Mouse (Mus musculus) thymus, postnatal 36 days (tissue): ENCODE results near the gene Hspa8.
A peak's percentile ranks its signal among the peaks of the same experiment; 100 is the strongest.

Experiments used
- DNase-seq, 2 experiments: peaks; one replicate each; pipeline ENCODE4 v3.0.0; 2022; ENCODE audit warnings: mixed read lengths in 2 of 2

Gene Hspa8

DNA sequence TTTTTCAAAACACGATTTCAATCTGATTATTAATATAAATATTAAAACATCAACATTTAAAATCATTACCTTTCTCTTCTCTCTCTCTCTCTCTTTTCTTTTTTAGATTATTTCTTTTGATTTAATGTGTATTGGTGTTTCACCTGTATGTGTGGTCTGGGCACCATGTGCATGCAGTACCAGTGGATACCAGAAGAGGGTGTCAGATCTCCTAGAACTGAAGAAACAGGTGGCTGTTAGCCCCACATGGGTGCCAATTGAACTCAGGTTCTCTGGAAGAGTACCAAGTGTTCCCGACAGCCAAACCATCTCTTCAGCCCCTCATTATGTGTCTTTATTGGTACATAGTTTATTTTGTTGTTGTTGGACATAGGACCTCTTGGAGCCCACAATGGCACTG lies 11.1 kb downstream of the Hspa8 start:
- DNase-seq = peak; percentile 20 to 36

DNA sequence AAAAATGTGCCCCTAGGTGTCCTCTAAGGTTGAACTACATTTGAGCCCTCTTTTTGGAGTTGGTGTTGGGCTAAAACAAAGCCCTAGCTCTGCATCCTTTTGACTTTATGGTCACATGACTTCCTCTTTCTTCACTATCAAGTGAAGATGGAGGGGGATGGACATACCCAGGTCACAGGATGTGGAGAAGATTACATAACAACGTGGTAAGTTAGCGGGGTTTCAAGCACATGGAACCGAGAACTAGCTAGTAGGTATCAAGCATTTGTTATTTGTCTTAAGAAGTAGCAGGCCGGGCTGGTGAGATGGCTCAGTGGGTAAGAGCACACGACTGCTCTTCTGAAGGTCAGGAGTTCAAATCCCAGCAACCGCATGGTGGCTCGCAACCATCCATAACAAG lies 13.3 kb downstream of the Hspa8 start:
- DNase-seq = no peak

DNA sequence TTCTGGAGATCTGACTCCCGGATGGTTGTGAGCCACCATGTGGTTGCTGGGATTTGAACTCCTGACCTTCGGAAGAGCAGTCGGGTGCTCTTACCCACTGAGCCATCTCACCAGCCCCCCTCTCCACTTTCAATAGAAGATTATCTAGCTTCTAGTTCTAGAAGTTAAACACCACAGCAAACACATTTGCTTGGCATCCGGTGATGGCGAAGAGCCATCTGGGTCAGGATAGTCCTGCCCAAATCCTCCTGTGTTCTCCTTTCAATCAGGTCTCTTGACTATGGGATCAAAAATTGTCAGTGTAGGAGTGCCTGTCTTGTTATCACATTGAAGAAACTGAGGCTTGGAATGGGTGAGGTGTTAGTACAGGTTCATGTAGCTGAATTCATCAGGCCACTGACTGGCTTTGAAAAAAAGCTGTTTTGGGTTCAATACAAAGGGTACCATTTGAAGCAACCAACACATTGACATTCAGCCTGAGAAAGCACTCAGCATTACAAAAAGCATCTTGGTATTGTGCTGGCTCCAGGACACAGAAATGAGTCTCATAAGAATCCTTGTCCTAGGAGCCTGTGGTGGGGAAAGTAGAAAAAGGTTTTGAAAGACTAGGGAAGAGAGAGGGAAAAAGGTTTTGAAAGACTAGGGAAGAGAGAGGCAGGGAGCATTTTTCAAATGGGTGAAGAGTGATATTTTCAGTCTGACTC lies 16.7 kb downstream of the Hspa8 start:
- DNase-seq = no peak

DNA sequence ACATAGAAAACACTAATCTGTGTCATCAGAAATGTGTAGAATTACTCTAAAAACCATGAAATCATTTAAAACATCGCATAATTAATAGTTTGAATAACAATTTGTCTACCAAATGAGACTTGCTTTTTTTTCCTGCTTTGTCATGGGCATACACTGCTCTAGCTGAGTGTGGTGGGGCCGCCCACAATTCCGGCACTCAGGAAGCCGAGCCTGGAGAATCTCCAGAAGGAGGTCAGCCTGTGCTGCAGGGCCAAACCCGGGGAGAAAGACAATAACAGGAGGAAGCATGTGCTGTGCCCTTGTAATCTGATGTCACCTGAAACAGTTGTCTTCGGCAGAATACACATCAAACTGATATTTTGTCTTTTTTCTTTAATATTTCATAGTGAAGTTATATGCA lies 24.8 kb downstream of the Hspa8 start:
- no peak for DNase-seq

DNA sequence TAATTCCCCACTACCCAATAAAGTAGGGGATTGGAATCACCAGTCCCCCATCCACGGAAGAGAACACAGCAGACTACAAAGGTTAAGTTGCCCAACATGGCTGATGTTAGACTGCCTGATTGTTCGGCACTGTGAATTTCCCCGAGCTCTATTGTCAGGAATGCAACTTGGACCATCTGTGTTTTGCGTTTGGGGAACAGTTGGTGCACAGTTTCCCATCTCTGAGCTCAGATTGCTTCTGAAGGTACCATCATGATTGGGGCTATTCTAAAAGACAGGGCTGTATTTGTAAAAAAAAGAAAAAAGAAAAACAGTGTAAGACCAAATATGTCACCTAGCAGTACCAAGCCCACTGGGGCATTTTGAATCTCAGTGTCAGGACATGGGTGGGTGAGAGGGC lies 26.6 kb downstream of the Hspa8 start:
- DNase-seq = no peak

DNA sequence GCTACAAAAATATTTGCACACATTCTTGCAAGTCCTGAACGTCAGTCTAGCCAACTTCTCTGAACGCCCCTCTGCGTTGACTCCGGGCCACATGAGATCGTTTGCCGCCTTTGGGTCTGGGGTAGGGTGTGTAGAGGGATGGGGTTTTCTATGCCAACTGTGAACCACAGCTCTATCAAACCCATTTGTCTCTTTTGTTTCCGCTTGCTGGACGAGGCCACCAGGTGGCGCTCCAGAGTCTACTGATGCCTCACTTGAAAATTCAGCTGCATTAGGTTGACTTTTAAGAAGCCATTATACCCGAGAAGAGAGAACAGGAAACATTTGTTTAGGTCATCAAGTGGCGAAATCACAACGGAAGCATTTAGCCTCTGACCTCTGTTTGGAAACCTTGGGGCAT lies 33.8 kb downstream of the Hspa8 start:
- peak; percentile 53 to 65 for DNase-seq

DNA sequence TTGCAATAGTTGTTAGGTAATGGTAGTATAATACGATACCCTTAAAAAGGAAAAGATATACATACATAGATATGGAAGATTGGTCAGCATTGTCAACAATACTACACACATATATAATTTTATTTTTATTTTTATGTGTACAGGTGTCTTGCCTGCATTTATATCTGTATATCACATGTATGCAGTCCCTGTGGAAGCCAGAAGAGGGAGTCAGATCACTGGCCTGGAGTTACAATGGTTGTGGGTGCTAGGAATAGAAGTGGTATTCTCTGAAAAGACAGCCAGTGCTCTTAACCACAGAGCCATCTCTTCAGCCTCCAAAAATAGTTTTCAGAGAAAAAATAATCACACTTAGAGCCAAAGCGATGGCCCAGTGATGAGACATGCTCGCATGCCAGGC lies 35.9 kb downstream of the Hspa8 start:
- no peak for DNase-seq

DNA sequence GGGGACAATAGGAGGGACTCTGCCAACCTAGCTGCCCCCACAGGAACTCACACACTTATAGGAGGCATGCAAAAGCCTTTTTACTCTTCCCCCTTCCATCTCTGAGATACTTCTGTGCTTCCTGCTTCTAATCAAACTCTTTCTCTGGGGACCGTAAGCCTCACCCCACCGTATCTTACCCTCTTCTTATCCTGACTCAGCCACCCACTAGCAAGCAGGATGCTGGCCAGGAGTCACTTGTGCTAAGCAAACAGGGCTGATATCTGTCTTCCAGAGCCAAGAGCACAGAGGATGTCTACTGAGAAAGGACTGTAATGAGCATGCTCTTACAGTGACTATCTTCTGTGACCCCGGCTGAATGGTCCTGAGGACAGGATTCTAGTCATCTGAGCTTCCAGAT lies 38.9 kb downstream of the Hspa8 start:
- no peak for DNase-seq

DNA sequence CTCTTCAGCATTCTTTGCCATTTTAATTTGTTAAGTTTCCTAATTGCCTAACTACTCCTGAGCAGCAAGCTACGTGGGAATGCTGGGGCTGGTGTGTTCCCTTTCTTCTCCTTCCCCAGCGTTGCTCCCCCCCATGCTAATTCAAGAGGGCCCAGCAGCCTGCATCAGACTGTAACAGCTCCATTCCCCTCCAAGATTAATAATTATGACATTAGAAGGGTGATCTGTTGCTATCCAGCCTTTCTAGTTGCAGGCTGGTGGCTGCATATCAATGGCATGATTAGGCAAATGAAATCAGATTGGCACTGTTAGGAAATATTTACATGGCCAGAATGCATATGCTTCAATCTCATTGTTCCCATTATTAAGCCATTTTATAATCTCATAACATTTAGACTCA lies 50.7 kb downstream of the Hspa8 start:
- no peak for DNase-seq

DNA sequence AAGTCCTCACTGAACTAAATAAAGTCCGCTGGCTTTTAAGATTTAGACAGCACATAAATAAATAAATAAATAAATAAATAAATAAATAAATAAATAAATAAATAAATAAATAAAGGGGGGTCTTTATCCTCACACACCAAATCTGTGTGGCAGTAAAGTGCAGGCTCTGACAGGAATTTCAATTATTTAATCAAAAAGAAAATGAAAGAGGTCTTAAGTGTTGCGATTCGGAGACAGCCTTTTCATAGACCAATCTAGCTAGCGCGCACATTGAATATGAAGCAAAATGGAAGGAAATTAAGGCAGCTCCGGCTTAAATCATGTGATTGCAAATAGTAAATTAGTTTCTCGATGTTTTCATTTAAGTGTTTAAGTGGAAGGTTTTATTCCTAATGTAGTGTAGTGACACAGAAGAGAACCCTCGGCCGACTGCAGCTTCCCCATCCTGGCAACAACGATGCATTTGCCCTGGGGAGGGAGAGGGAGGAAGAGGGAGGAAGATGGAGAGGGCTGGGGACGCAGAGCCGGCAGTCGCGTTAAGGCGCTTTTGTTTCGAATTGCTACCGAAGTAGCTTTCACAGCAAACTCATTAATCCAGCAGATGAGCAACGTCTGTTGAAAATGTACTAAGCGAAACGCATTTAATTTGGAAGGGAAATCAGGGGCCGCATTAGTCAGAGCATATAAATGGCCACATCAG lies 57.8 kb downstream of the Hspa8 start:
- DNase-seq = no peak

DNA sequence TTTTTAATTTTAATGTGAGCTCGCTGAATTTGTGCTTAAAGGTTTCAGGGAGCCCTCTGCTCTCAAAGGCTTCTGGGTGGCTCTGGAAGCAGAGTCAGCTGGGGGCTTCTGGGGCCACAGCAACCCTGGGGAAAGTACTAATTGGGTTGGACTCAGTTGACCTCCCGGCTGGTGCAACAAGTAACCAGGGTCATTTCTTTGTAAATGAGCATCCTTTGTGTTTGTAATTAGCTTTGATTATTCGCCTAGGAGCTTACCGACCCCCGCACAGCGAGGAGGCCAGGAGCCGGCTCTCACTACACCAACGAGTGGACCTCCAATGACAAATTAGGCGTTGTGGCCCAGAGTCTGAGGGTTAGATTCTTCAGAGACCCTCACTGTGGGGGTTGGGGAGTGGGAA lies 58.4 kb downstream of the Hspa8 start:
- DNase-seq = no peak
